Mouse (Mus musculus) midbrain, embryonic 13.5 days (tissue): Measurements from ENCODE around the gene Adgrb2. TPM values are rescaled to one million over a fixed set of nuclear protein-coding genes. Genes with fewer than 3 reads are reported as not detected.

Source experiments
- ATAC-seq: fragments of 200-750 bp; cut with Nextera tagmentation; 2 replicates; pipeline ENCODE4 v1.8.0; 2017; ENCODE audit warnings: mild to moderate bottlenecking, moderate TSS enrichment, moderate library complexity
- H3K27ac ChIP-seq: fragments of 300-500 bp; sonication (generic); 2 replicates; pipeline ENCODE4 v1.5.1; 2015; ENCODE audit warnings: inconsistent platforms, mild to moderate bottlenecking, moderate library complexity
- H3K27me3 ChIP-seq: fragments of 300-500 bp; sonication (generic); 2 replicates; pipeline ENCODE4 v1.6.1; 2015; ENCODE audit warnings: mild to moderate bottlenecking, inconsistent platforms
- H3K36me3 ChIP-seq: fragments of 300-500 bp; sonication (generic); 2 replicates; pipeline ENCODE4 v1.6.1; 2015; ENCODE audit warnings: mild to moderate bottlenecking, inconsistent platforms
- H3K4me1 ChIP-seq: fragments of 300-500 bp; sonication (generic); replicated peaks from 2 replicates; pipeline ENCODE4 v1.6.1; 2015; ENCODE audit warnings: inconsistent platforms
- H3K4me2 ChIP-seq: fragments of 300-500 bp; sonication (generic); replicated peaks from 2 replicates; pipeline ENCODE4 v1.6.1; 2015; ENCODE audit warnings: moderate library complexity, mild to moderate bottlenecking, inconsistent platforms
- H3K4me3 ChIP-seq: fragments of 300-500 bp; sonication (generic); replicated peaks from 2 replicates; pipeline ENCODE4 v1.5.1; 2015; ENCODE audit warnings: mild to moderate bottlenecking, inconsistent platforms
- H3K9ac ChIP-seq: fragments of 300-500 bp; sonication (generic); replicated peaks from 2 replicates; pipeline ENCODE4 v1.6.1; 2015; ENCODE audit warnings: mild to moderate bottlenecking, inconsistent platforms
- H3K9me3 ChIP-seq: fragments of 300-500 bp; sonication (generic); 2 replicates; pipeline ENCODE4 v1.6.1; 2016; ENCODE audit warnings: mild to moderate bottlenecking, inconsistent platforms
- WGBS: fragments of 180-500 bp; shearing (Covaris S2); methylation state at CpG from one replicate; pipeline ENCODE4 v1.1.7; 2015; 5-methylcytosine and 5-hydroxymethylcytosine counted together
- polyA plus RNA-seq: library from polyadenylated mRNA; unstranded; fragments of >200 nt; fragmentation: Nextera tagmentation; extraction: Ambion mirVana; gene quantifications from 2 replicates; pipeline ENCODE4 v1.2.1, GENCODE M21; 2015

The Adgrb2 gene
- polyA plus RNA-seq, 1 experiment from 2014 or later, result 11.0 TPM

- Histone ChIP-seq H3K4me1 (peaks cover 31% of the 10 kb centered on the region), H3K9ac (no peak overlapping the region), H3K4me2 (no peak overlapping the region), H3K27me3 (peaks cover 5% of the 10 kb centered on the region), H3K27ac (no peak overlapping the region), H3K4me3 (no peak overlapping the region), H3K36me3 (peaks cover 48% of the 10 kb centered on the region), H3K9me3 (no peaks in the 10 kb centered on the region)
- no peak for ATAC-seq
- 93% methylated on average over 4 of the region's 4 CpGs for WGBS
Measured at GRCm38 (mm10) chr4:130010723-130011122, 26.1 kb downstream of the Adgrb2 start.

GRCm38 (mm10) chr4:130012234-130012633 lies 27.6 kb downstream of the Adgrb2 start:
- H3K27me3 ChIP-seq, result no peaks in the 10 kb centered on the region; the same call in none of the 2 replicates
- no peak overlapping the region for H3K9ac ChIP-seq
- no peak overlapping the region for H3K27ac ChIP-seq
- H3K4me3 ChIP-seq, result no peak overlapping the region
- peaks cover 51% of the 10 kb centered on the region for H3K36me3 ChIP-seq
- no peak overlapping the region for H3K4me2 ChIP-seq
- no peak for ATAC-seq
- peaks cover 25% of the 10 kb centered on the region for H3K4me1 ChIP-seq
- 87% methylated on average over 6 of the region's 6 CpGs for WGBS
- H3K9me3 ChIP-seq, result no peaks in the 10 kb centered on the region

GRCm38 (mm10) chr4:130013111-130013510 lies 28.4 kb downstream of the Adgrb2 start:
- Histone ChIP-seq H3K27ac (no peak overlapping the region), H3K4me2 (no peak overlapping the region), H3K27me3 (no peaks in the 10 kb centered on the region; the same call in 1 of the 2 replicates), H3K4me3 (no peak overlapping the region), H3K4me1 (peaks cover 25% of the 10 kb centered on the region), H3K9me3 (no peaks in the 10 kb centered on the region), H3K36me3 (peaks cover 57% of the 10 kb centered on the region), H3K9ac (peak overlapping the region; percentile 8; the same call in 1 of the 2 replicates)
- WGBS, result 74% methylated on average over 10 of the region's 10 CpGs
- no peak; the same call in 1 of the 2 replicates for ATAC-seq

GRCm38 (mm10) chr4:130016010-130016409 lies 31.3 kb downstream of the Adgrb2 start:
- no peak overlapping the region for H3K4me3 ChIP-seq
- H3K36me3 ChIP-seq, result peaks cover 45% of the 10 kb centered on the region
- 0 out of 2 replicates have a peak, but pooled peaks have one; percentile 2 for ATAC-seq
- WGBS, result 70% methylated on average over 4 of the region's 4 CpGs
- H3K27me3 ChIP-seq, result no peaks in the 10 kb centered on the region; the same call in 1 of the 2 replicates
- no peak overlapping the region for H3K4me2 ChIP-seq
- no peaks in the 10 kb centered on the region for H3K9me3 ChIP-seq
- peaks cover 19% of the 10 kb centered on the region for H3K4me1 ChIP-seq
- H3K9ac ChIP-seq, result no peak overlapping the region
- no peak overlapping the region for H3K27ac ChIP-seq

GRCm38 (mm10) chr4:130017036-130017674 lies 32.5 kb downstream of the Adgrb2 start:
- H3K4me3 ChIP-seq, result no peak overlapping the region
- peaks cover 34% of the 10 kb centered on the region for H3K36me3 ChIP-seq
- no peaks in the 10 kb centered on the region for H3K9me3 ChIP-seq
- H3K9ac ChIP-seq, result no peak overlapping the region
- no peak overlapping the region for H3K27ac ChIP-seq
- no peak overlapping the region for H3K4me2 ChIP-seq
- no peak for ATAC-seq
- H3K4me1 ChIP-seq, result peaks cover 19% of the 10 kb centered on the region
- H3K27me3 ChIP-seq, result no peaks in the 10 kb centered on the region; the same call in 1 of the 2 replicates
- 81% methylated on average over 18 of the region's 18 CpGs for WGBS

- Histone ChIP-seq H3K36me3 (peaks cover 12% of the 10 kb centered on the region), H3K27ac (no peak overlapping the region), H3K9me3 (no peaks in the 10 kb centered on the region), H3K4me1 (peaks cover 15% of the 10 kb centered on the region), H3K27me3 (no peaks in the 10 kb centered on the region), H3K4me3 (no peak overlapping the region), H3K9ac (no peak overlapping the region), H3K4me2 (no peak overlapping the region)
- ATAC-seq, result no peak
- 94% methylated on average over 8 of the region's 8 CpGs for WGBS
Measured at GRCm38 (mm10) chr4:130022952-130023351, 38.3 kb downstream of the Adgrb2 start.

GRCm38 (mm10) chr4:130023511-130024231 lies 39.0 kb downstream of the Adgrb2 start:
- Histone ChIP-seq H3K9ac (no peak overlapping the region), H3K4me2 (no peak overlapping the region), H3K27ac (no peak overlapping the region), H3K27me3 (no peaks in the 10 kb centered on the region), H3K4me3 (no peak overlapping the region), H3K36me3 (peaks cover 9% of the 10 kb centered on the region), H3K9me3 (no peaks in the 10 kb centered on the region), H3K4me1 (peaks cover 20% of the 10 kb centered on the region)
- WGBS, result 82% methylated on average over 10 of the region's 10 CpGs
- ATAC-seq, result no peak

GRCm38 (mm10) chr4:130025544-130025943 lies 40.9 kb downstream of the Adgrb2 start:
- 53% methylated on average over 8 of the region's 8 CpGs for WGBS
- Histone ChIP-seq H3K4me2 (no peak overlapping the region), H3K27ac (no peak overlapping the region), H3K27me3 (no peaks in the 10 kb centered on the region; the same call in 1 of the 2 replicates), H3K4me1 (peaks cover 20% of the 10 kb centered on the region), H3K9me3 (no peaks in the 10 kb centered on the region), H3K4me3 (no peak overlapping the region), H3K36me3 (no peaks in the 10 kb centered on the region; the same call in 1 of the 2 replicates), H3K9ac (no peak overlapping the region)
- no peak for ATAC-seq

GRCm38 (mm10) chr4:130031146-130031545 lies 46.5 kb downstream of the Adgrb2 start:
- H3K9ac ChIP-seq, result no peak overlapping the region
- no peak overlapping the region for H3K27ac ChIP-seq
- peaks cover 41% of the 10 kb centered on the region for H3K4me1 ChIP-seq
- H3K36me3 ChIP-seq, result no peaks in the 10 kb centered on the region
- no peak for ATAC-seq
- WGBS, result 80% methylated on average over 2 of the region's 2 CpGs
- no peak overlapping the region for H3K4me2 ChIP-seq
- peaks cover 5% of the 10 kb centered on the region; the same call in 1 of the 2 replicates for H3K27me3 ChIP-seq
- no peaks in the 10 kb centered on the region for H3K9me3 ChIP-seq
- no peak overlapping the region for H3K4me3 ChIP-seq

GRCm38 (mm10) chr4:130033496-130033895 lies 48.8 kb downstream of the Adgrb2 start:
- no peak overlapping the region for H3K4me3 ChIP-seq
- 41% methylated on average over 7 of the region's 7 CpGs for WGBS
- 0 out of 2 replicates have a peak overlapping the region, but pooled peaks have one; percentile 19 for H3K9ac ChIP-seq
- H3K4me1 ChIP-seq, result peaks cover 40% of the 10 kb centered on the region
- peaks cover 17% of the 10 kb centered on the region for H3K27me3 ChIP-seq
- peak overlapping the region; percentile 79 for H3K27ac ChIP-seq
- H3K4me2 ChIP-seq, result no peak overlapping the region
- ATAC-seq, result peak; percentile 83
- no peaks in the 10 kb centered on the region for H3K36me3 ChIP-seq
- no peaks in the 10 kb centered on the region for H3K9me3 ChIP-seq

GRCm38 (mm10) chr4:130036112-130036511 lies 51.4 kb downstream of the Adgrb2 start:
- WGBS, result 5% methylated on average over 8 of the region's 8 CpGs
- Histone ChIP-seq H3K27ac (no peak overlapping the region), H3K4me1 (peaks cover 40% of the 10 kb centered on the region), H3K4me3 (no peak overlapping the region), H3K36me3 (no peaks in the 10 kb centered on the region), H3K27me3 (peaks cover 17% of the 10 kb centered on the region), H3K9me3 (no peaks in the 10 kb centered on the region), H3K9ac (no peak overlapping the region), H3K4me2 (no peak overlapping the region)
- ATAC-seq, result peak; percentile 59
